Comparison of ENCODE assay signal across 20 mouse cellular contexts in genomic region chr9:43850281-43850680, GRCm38 (mm10).
"Had no signal": no experiment of that assay in that cellular context is flagged by ENCODE, and none has a peak within 500 bp of the region (broad histone marks: within the 10 kb centered on the region; RNA-seq: fewer than 3 reads in every experiment).

No protein-coding gene starts in this region.

- H3K36me3 ChIP-seq: limb, embryonic 12.5 days; limb, embryonic 15.5 days; midbrain, embryonic 12.5 days; midbrain, embryonic 15.5 days; neural tube, embryonic 12.5 days; neural tube, embryonic 15.5 days had no signal

- DNase-seq: kidney, adult 18-20 months; kidney, adult 9 months; kidney, postnatal 14 days; kidney, postnatal 4 days; left cerebral cortex, postnatal 4 days; liver, postnatal 0 days; lung, embryonic 14.5 days; retina, postnatal 1 day; thymus, adult 18-20 months; thymus, postnatal 36 days had no signal

- H3K27ac ChIP-seq: limb, embryonic 12.5 days; limb, embryonic 15.5 days; liver, embryonic 14.5 days; macrophage; midbrain, embryonic 12.5 days; midbrain, embryonic 15.5 days; neural tube, embryonic 12.5 days; neural tube, embryonic 15.5 days had no signal

- H3K4me3 ChIP-seq: limb, embryonic 12.5 days; limb, embryonic 15.5 days; midbrain, embryonic 12.5 days; midbrain, embryonic 15.5 days; neural tube, embryonic 12.5 days; neural tube, embryonic 15.5 days had no signal

- H3K9ac ChIP-seq: limb, embryonic 12.5 days; limb, embryonic 15.5 days; liver, embryonic 14.5 days; liver, postnatal 0 days; lung, embryonic 14.5 days; midbrain, embryonic 12.5 days; midbrain, embryonic 15.5 days; neural tube, embryonic 12.5 days; neural tube, embryonic 15.5 days had no signal

- H3K4me2 ChIP-seq: limb, embryonic 12.5 days; limb, embryonic 15.5 days; liver, embryonic 11.5 days; lung, embryonic 14.5 days; midbrain, embryonic 12.5 days; midbrain, embryonic 15.5 days; neural tube, embryonic 12.5 days; neural tube, embryonic 15.5 days had no signal

- ATAC-seq: liver, postnatal 0 days; lung, postnatal 0 days; midbrain, embryonic 15.5 days had no signal

- H3K9me3 ChIP-seq: limb, embryonic 12.5 days; limb, embryonic 15.5 days; midbrain, embryonic 12.5 days; midbrain, embryonic 15.5 days; neural tube, embryonic 12.5 days; neural tube, embryonic 15.5 days had no signal
